Mouse (Mus musculus) heart, postnatal 25 days (tissue): ENCODE data around the gene Zfp617. TPM values are rescaled to one million over a fixed set of nuclear protein-coding genes. Genes with fewer than 3 reads are reported as not detected.

Experiments
- total RNA-seq, 2 experiments: library from RNA; stranded (reverse); gene quantifications; 2 replicates each; pipeline ENCODE4 v1.2.3; 2021

The Zfp617 gene
- total RNA-seq, 2 experiments from 2014 or later, result 22.4 to 28.8 TPM

Other genes starting within 250 kb of the Zfp617 start
- gene Unc13a, start 236.9 kb upstream of the Zfp617 start, total RNA-seq, result under 1 TPM; 0.73 to 0.83 TPM
- 1 to 10 TPM; 7.8 to 8.5 TPM for gene Jak3, start 232.3 kb upstream of the Zfp617 start, total RNA-seq
- gene Insl3, start 219.4 kb upstream of the Zfp617 start, total RNA-seq, result 1 to 10 TPM; 4.0 to 4.8 TPM
- 1 to 10 TPM; 5.5 to 8.0 TPM for gene B3gnt3, start 206.8 kb upstream of the Zfp617 start, total RNA-seq
- gene Fcho1, start 182.9 kb upstream of the Zfp617 start, total RNA-seq, result under 1 TPM; 0.59 to 0.83 TPM
- 1 to 10 TPM; 5.5 to 6.7 TPM for gene Zfp709, start 26.6 kb upstream of the Zfp617 start, total RNA-seq
- 1 to 10 TPM; 3.1 to 6.1 TPM for gene Zfp882, start within 50 bp of the Zfp617 start, total RNA-seq
- gene Zfp961, start 42.4 kb downstream of the Zfp617 start, total RNA-seq, result 1 to 10 TPM; 5.5 to 10.0 TPM
- gene Cyp4f18, start 101.0 kb downstream of the Zfp617 start, total RNA-seq, result under 1 TPM; 0.70 to 0.73 TPM
- not detected for gene Olfr372, start 132.6 kb downstream of the Zfp617 start, total RNA-seq
- not detected for gene Olfr373, start 174.5 kb downstream of the Zfp617 start, total RNA-seq
- not detected for gene Olfr374, start 198.4 kb downstream of the Zfp617 start, total RNA-seq
- gene Tpm4, start 226.3 kb downstream of the Zfp617 start, total RNA-seq, result 100 to 1,000 TPM; 105 to 108 TPM